Mouse (Mus musculus): ENCODE results near the gene Plekhs1.
"Not testable (repeated sequence)": the region's sequence is repeated elsewhere in the genome, so short reads cannot be mapped to it uniquely, and the experiment has no call there.

The Plekhs1 gene

GRCm38 (mm10) chr19:56457569-56457968, 3.9 kb upstream of the Plekhs1 start:
- in situ Hi-C loops (cut with MboI), result no loop called here

- in situ Hi-C loops (cut with MboI), result no loop called here
Measured at GRCm38 (mm10) chr19:56459154-56460050, 2.0 kb upstream of the Plekhs1 start.

- in situ Hi-C loops (cut with MboI), result no loop called here
Measured at GRCm38 (mm10) chr19:56460241-56460640, 1.2 kb upstream of the Plekhs1 start.

- in situ Hi-C loops (cut with MboI), result no loop called here
Measured at GRCm38 (mm10) chr19:56462786-56463185, 1.3 kb downstream of the Plekhs1 start.

GRCm38 (mm10) chr19:56466486-56466885, 5.0 kb downstream of the Plekhs1 start:
- in situ Hi-C loops (cut with MboI), result no loop called here

GRCm38 (mm10) chr19:56470286-56471020, 9.0 kb downstream of the Plekhs1 start:
- in situ Hi-C loops (cut with MboI), result no loop called here

- in situ Hi-C loops (cut with MboI), result no loop called here
Measured at GRCm38 (mm10) chr19:56471934-56472333, 10.5 kb downstream of the Plekhs1 start.

- in situ Hi-C loops (cut with MboI), result no loop called here
Measured at GRCm38 (mm10) chr19:56474869-56475550, 13.6 kb downstream of the Plekhs1 start.

- in situ Hi-C loops (cut with MboI), result no loop called here
Measured at GRCm38 (mm10) chr19:56476546-56476945, 15.1 kb downstream of the Plekhs1 start.

GRCm38 (mm10) chr19:56477253-56477652, 15.8 kb downstream of the Plekhs1 start:
- in situ Hi-C loops (cut with MboI), result no loop called here

- in situ Hi-C loops (cut with MboI), result no loop called here
Measured at GRCm38 (mm10) chr19:56477832-56478231, 16.4 kb downstream of the Plekhs1 start.

- in situ Hi-C loops (cut with MboI), result no loop called here
Measured at GRCm38 (mm10) chr19:56484630-56485375, 23.4 kb downstream of the Plekhs1 start.

GRCm38 (mm10) chr19:56485376-56486271, 24.2 kb downstream of the Plekhs1 start:
- in situ Hi-C loops (cut with MboI), result no loop called here

GRCm38 (mm10) chr19:56486926-56487325, 25.5 kb downstream of the Plekhs1 start:
- in situ Hi-C loops (cut with MboI), result no loop called here

GRCm38 (mm10) chr19:56487339-56487738, 25.9 kb downstream of the Plekhs1 start:
- in situ Hi-C loops (cut with MboI), result no loop called here

GRCm38 (mm10) chr19:56489601-56490000, 28.2 kb downstream of the Plekhs1 start:
- in situ Hi-C loops (cut with MboI), result no loop called here

- in situ Hi-C loops (cut with MboI), result not testable (repeated sequence)
Measured at GRCm38 (mm10) chr19:56494157-56494556, 32.7 kb downstream of the Plekhs1 start.

GRCm38 (mm10) chr19:56503069-56503468, 41.6 kb downstream of the Plekhs1 start:
- in situ Hi-C loops (cut with MboI), result not testable (repeated sequence)

- in situ Hi-C loops (cut with MboI), result not testable (repeated sequence)
Measured at GRCm38 (mm10) chr19:56503525-56503924, 42.1 kb downstream of the Plekhs1 start.

- in situ Hi-C loops (cut with MboI), result not testable (repeated sequence)
Measured at GRCm38 (mm10) chr19:56511207-56511606, 49.8 kb downstream of the Plekhs1 start.

All from mature B cell (primary cell).